Mouse (Mus musculus) brain, embryonic 14.5 days (tissue): ENCODE results near the gene Tigd3.

ENCODE experiments used
- CTCF ChIP-seq: fragments of 200-500 bp; IDR thresholded peaks from 2 replicates; pipeline ENCODE4 v1.5.1; 2012; ENCODE audit warnings: inconsistent platforms, mild to moderate bottlenecking, moderate library complexity, borderline replicate concordance; ENCODE audit not compliant: insufficient read depth, insufficient read length; ENCODE audit errors: extremely low read depth
- POLR2A ChIP-seq: fragments of 200-500 bp; IDR thresholded peaks from 2 replicates; pipeline ENCODE4 v1.6.1; 2012; ENCODE audit warnings: mild to moderate bottlenecking, inconsistent platforms, borderline replicate concordance; ENCODE audit not compliant: poor library complexity, insufficient read depth, insufficient read length, severe bottlenecking; ENCODE audit errors: extremely low read depth

DNA sequence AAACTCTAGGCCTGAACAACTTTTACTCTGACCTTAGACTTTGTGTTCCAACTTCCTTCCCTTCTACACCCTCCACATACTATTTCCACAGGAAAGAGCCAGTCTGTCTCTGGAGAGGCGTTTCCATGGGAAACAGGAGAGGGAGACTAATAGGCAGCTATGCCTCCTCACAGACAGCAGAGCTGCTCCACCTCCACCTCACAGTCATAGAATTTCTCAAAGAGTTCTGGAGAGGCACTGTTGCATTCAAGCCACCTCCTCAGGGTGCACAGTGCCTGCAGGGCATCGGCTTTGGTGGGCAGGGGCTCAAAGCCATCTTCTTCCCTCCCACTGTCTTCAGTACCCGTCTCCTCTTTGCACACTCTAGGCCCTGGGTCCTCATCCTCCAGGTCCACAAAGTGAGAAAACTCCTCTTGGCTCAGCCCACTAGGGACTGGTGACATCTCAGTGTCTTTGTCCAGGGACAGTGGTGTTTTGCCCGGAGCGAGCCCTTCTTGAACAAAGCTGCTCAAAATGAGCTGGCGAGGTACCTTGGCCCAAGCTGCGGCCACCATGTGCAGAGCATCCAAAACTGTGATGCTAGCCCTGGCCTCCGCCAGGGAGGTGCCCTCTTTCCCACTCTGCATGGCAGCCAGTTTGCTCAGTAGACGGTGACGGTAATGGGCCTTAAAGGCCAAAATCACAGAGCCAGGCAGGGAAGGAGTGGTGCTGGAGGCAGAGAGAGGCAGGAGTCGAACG lies 2.3 kb downstream of the Tigd3 start:
- TF ChIP-seq POLR2A (no peak), CTCF (no peak)
